Mouse (Mus musculus) embryonic fibroblast, embryonic 13.5 days (primary cell): ENCODE measurements at regions not wholly inside any gene's neighbourhood (a gene's known extent, or its start where the extent isn't known, plus 50 kb on each side); places are given as distances from the start of the nearest gene placed in this dataset.

Experiments
- CTCF ChIP-seq: IDR thresholded peaks from 2 replicates; pipeline ENCODE4 v1.5.1; 2011; ENCODE audit warnings: mild to moderate bottlenecking, control low read depth, low read length, moderate library complexity, borderline replicate concordance; ENCODE audit not compliant: insufficient read depth
- POLR2A ChIP-seq: IDR thresholded peaks from 2 replicates; pipeline ENCODE4 v1.6.1; 2011; ENCODE audit warnings: low read depth, mild to moderate bottlenecking, control low read depth, low read length, moderate library complexity

- TF ChIP-seq CTCF: no peak
- TF ChIP-seq POLR2A: no peak
Measured at GRCm38 (mm10) chr5:64478143-64478542, 322.0 kb downstream of the Tbc1d1 start.
